Mouse (Mus musculus): Measurements from ENCODE around the gene Thap8. TPM values are rescaled to one million over a fixed set of nuclear protein-coding genes. Genes with fewer than 3 reads are reported as not detected.
A peak's percentile ranks its signal among the peaks of the same experiment; 100 is the strongest.

The Thap8 gene
- total RNA-seq, 2 experiments from 2014 or later, result 0.26 TPM; not detected in 1

DNA sequence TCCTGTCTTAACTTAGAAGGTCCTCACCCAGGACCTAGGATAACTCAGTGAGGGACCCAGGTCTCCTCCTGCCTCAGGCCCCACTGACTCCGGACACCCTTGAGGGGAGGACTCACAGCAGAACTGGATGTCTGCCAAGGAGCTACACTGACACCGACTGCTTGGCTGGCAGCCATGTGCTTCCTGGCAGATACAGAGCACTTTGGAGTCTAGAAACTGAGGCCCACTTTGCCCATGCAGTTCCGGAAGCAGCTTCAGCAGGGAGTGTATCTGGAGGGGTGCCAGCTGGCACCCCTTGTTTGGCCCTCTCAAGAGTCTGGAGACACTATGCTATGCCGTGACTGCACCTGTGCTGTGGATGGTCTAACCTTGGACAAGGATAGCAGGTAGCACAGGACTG is 53.5 kb downstream of the Thap8 start:
- intact Hi-C loops (cut with DNase I), result no loop called here
- DNase-seq (ENCODE audit: low spot score in 2 of 2), result peak; percentile 87 to 92

DNA sequence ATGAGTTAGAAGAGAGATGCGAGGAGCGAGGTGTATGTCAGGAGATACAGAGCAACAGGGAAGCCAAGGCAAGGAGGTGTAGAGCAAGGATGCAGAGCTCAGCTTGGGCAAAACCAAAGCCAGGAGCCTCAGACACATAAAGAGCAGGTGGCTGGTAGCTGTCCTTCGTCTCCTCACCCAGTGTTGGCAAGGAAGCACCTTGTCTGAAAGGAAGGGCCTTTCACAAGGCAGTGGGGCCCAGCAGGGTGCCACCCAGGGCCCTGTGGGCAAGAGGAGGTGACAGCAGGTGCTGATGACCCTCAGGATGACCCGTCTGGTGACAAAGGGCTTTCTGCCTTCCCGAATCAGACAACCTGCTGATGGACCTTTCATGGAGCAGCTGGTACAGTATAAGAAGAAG is 54.7 kb downstream of the Thap8 start:
- DNase-seq (ENCODE audit: low spot score in 2 of 2), result no peak
- intact Hi-C loops (cut with DNase I), result no loop called here

DNA sequence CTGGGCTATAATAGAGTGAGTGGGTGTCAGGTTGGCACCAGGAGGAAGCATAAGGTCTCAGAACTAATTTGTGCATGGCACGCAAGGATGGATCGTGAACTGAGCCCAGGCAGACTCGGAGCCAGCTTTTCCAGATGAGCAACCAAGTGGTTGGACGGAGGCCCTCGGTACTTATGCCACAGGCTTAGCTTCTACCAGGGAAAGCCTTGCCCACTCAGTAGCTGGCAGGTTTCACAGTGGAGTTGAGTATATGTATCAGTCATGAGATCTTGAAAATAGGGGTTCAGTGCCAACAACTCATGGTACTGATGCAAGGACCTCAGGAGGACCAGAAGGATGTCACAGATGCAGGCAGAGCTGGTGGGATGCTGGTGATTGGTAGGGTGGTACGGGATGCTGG is 55.8 kb downstream of the Thap8 start:
- intact Hi-C loops (cut with DNase I), result loop anchor here (5.0 kb wide), 1 partner anchor 37 kb away; no protein-coding TSS in a partner anchor
- DNase-seq (ENCODE audit: low spot score in 2 of 2), result peak in 1 of 2 experiments; percentile 38

GRCm38 (mm10) chr7:30336384-30336783 is 56.5 kb downstream of the Thap8 start:
- intact Hi-C loops (cut with DNase I), result loop anchor here (5.0 kb wide), 1 partner anchor 36 kb away; no protein-coding TSS in a partner anchor
- peak; percentile 96 to 97 for DNase-seq (ENCODE audit: low spot score in 2 of 2)

DNA sequence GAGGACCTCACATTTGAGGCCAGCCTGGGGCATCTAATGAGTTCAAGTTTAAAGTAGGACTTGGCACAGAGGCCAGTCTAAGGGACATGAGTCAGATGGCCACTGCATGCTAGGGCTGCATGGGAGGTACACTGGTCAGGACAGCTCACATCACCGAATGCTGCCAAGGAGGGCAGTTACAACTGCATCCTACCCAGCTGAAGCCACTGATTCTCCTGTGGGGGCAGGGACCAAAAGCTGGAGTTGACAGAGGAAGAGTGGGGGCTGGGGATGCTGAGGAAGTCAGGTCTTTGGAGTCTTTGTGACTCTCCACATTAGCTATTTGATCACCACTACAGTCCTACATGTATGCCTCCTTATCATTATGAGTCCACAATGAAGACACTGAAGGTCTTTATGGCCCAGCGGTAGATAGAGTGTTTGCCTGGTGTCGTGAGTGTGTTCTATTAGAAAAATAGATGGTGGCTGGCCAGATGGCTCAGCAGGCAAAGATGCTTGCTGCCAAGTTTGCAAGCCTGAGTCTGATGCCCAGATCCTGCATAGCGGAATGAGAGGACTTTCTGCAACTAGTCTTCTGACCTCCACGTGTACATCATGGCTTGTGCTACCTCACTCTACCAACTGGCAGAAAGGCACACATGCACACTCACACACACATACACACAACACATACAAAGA is 59.7 kb downstream of the Thap8 start:
- no peak for DNase-seq (ENCODE audit: low spot score in 2 of 2)
- intact Hi-C loops (cut with DNase I), result loop anchor here (5.0 kb wide), 1 partner anchor 33 kb away; no protein-coding TSS in a partner anchor

Other genes starting within 250 kb of the Thap8 start
- 1 to 10 TPM; 6.6 to 7.0 TPM for gene Zfp14, start 228.7 kb upstream of the Thap8 start, total RNA-seq (2021)
- 1 to 10 TPM; 2.7 to 4.3 TPM for gene Zfp82, start 207.2 kb upstream of the Thap8 start, total RNA-seq (2021)
- under 1 TPM in 1 of 2 experiments, not detected in 1; 0.59 TPM for gene Gm26920, start 189.7 kb upstream of the Thap8 start, total RNA-seq (2021)
- gene Zfp566, start 189.6 kb upstream of the Thap8 start, total RNA-seq (2021), result 1 to 10 TPM; 5.6 to 6.5 TPM
- gene Zfp260, start 185.3 kb upstream of the Thap8 start, total RNA-seq (2021), result 10 to 100 TPM; 54.8 to 67.7 TPM
- gene Zfp382, start 158.2 kb upstream of the Thap8 start, total RNA-seq (2021), result 10 to 100 TPM; 29.8 to 35.3 TPM
- 10 to 100 TPM; 45.7 to 47.1 TPM for gene Zfp146, start 110.3 kb upstream of the Thap8 start, total RNA-seq (2021)
- 1 to 10 TPM; 3.4 to 4.9 TPM for gene Cox7a1, start 96.0 kb upstream of the Thap8 start, total RNA-seq (2021)
- gene Capns1, start 81.3 kb upstream of the Thap8 start, total RNA-seq (2021), result 100 to 1,000 TPM; 194 to 196 TPM
- gene Polr2i, start 48.1 kb upstream of the Thap8 start, total RNA-seq (2021), result 10 to 100 TPM; 55.8 to 59.8 TPM
- gene Tbcb, start 47.8 kb upstream of the Thap8 start, total RNA-seq (2021), result 100 to 1,000 TPM; 149 to 153 TPM
- not detected for gene Ovol3, start 44.4 kb upstream of the Thap8 start, total RNA-seq (2021)
- gene Wdr62, start 325 bp downstream of the Thap8 start, total RNA-seq (2021), result 1 to 10 TPM; 1.2 to 2.0 TPM
- 100 to 1,000 TPM; 499 to 503 TPM for gene Clip3, start 11.6 kb downstream of the Thap8 start, total RNA-seq (2021)
- gene Alkbh6, start 28.6 kb downstream of the Thap8 start, total RNA-seq (2021), result 10 to 100 TPM; 53.4 to 55.3 TPM
- 1 to 10 TPM; 6.9 to 8.2 TPM for gene Syne4, start 34.7 kb downstream of the Thap8 start, total RNA-seq (2021)
- under 1 TPM; 0.40 to 0.44 TPM for gene E130208F15Rik, start 41.6 kb downstream of the Thap8 start, total RNA-seq (2021)
- gene Sdhaf1, start 43.8 kb downstream of the Thap8 start, total RNA-seq (2021), result 10 to 100 TPM in 1 of 2 experiments, 1 to 10 TPM in 1; 7.3 to 10.2 TPM
- 10 to 100 TPM; 39.1 to 42.5 TPM for gene Lrfn3, start 82.7 kb downstream of the Thap8 start, total RNA-seq (2021)
- 10 to 100 TPM; 24.9 to 26.1 TPM for gene Tyrobp, start 133.7 kb downstream of the Thap8 start, total RNA-seq (2021)
- gene Hcst, start 139.8 kb downstream of the Thap8 start, total RNA-seq (2021), result 1 to 10 TPM in 1 of 2 experiments, not detected in 1; 2.6 TPM
- 1 to 10 TPM; 2.8 to 4.2 TPM for gene Nfkbid, start 141.6 kb downstream of the Thap8 start, total RNA-seq (2021)
- gene Aplp1, start 165.4 kb downstream of the Thap8 start, total RNA-seq (2021), result 1,000 to 10,000 TPM; 1,098 to 1,148 TPM
- 1 to 10 TPM; 6.1 to 8.0 TPM for gene Kirrel2, start 177.6 kb downstream of the Thap8 start, total RNA-seq (2021)
- gene Nphs1, start 178.2 kb downstream of the Thap8 start, total RNA-seq (2021), result under 1 TPM; 0.35 to 0.53 TPM
- gene Prodh2, start 213.5 kb downstream of the Thap8 start, total RNA-seq (2021), result not detected

Data from left cerebral cortex, postnatal 14 days (tissue).